Mouse (Mus musculus) CD4-positive, CD25-positive, alpha-beta regulatory T cell (primary cell): ENCODE measurements around the gene Gm21117. TPM values are rescaled to one million over a fixed set of nuclear protein-coding genes. Genes with fewer than 3 reads are reported as not detected.

Experiments used
- polyA plus RNA-seq: library from polyadenylated mRNA; unstranded; fragments of 100-300 nt; shearing (Covaris generic); gene quantifications from one replicate; pipeline ENCODE4 v1.2.1, GENCODE M21; 2017

Gm21117 gene
- not detected for polyA plus RNA-seq

DNA sequence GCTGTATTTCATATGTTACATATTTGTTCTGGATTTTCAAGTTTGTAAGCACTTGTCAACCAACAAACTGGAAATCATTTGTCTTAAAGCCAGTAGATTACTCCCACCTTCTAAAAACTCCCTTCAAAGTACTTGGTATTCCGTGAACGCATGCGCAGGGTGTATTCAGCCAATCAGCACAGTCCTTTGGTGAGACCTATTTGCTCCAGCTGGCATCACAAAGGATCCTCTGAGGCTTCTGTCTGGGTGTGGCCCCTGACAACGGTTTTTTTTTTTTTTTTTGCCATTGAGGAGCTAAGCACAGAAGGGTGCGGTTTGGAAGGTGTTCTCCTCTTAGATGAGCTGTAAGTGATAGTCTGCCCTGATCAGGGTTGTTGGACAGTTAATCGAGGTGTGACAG lies at the start of gene Gm21117:
TSS of gene Gm21117 (plus strand) at position 301 of the 400 bp plus-strand sequence.

